Mouse (Mus musculus) midbrain, embryonic 14.5 days (tissue): ENCODE measurements at regions not wholly inside any gene's neighbourhood (a gene's known extent, or its start where the extent isn't known, plus 50 kb on each side); places are given as distances from the start of the nearest gene placed in this dataset.

Experiments
- ATAC-seq: fragments of 200-750 bp; cut with Nextera tagmentation; 2 replicates; pipeline ENCODE4 v1.8.0; 2017; ENCODE audit warnings: moderate number of reproducible peaks, moderate library complexity; ENCODE audit not compliant: low FRiP score, low TSS enrichment
- DNase-seq: peaks from one replicate; pipeline ENCODE4 v3.0.0-alpha.2; 2015
- H3K27ac ChIP-seq: fragments of 300-500 bp; sonication (generic); replicated peaks from 2 replicates; pipeline ENCODE4 v1.5.1; 2014; ENCODE audit warnings: mild to moderate bottlenecking, low read depth, low read length, moderate library complexity
- H3K27me3 ChIP-seq: fragments of 300-500 bp; sonication (generic); 2 replicates; pipeline ENCODE4 v1.6.1; 2014; ENCODE audit warnings: low read length, control low read depth, mixed read lengths; ENCODE audit not compliant: control insufficient read depth, insufficient read depth
- H3K36me3 ChIP-seq: fragments of 300-500 bp; sonication (generic); 2 replicates; pipeline ENCODE4 v1.6.1; 2014; ENCODE audit warnings: low read length, control low read depth; ENCODE audit not compliant: control insufficient read depth, insufficient read depth
- H3K4me1 ChIP-seq: fragments of 300-500 bp; sonication (generic); 2 replicates; pipeline ENCODE4 v1.6.1; 2014; ENCODE audit warnings: mild to moderate bottlenecking, antibody characterized with exemption, low read length, control low read depth; ENCODE audit not compliant: control insufficient read depth, insufficient read depth
- H3K4me2 ChIP-seq: fragments of 300-500 bp; sonication (generic); 2 replicates; pipeline ENCODE4 v1.6.1; 2014; ENCODE audit warnings: mild to moderate bottlenecking, low read length, moderate library complexity
- H3K4me3 ChIP-seq: fragments of 300-500 bp; sonication (generic); replicated peaks from 2 replicates; pipeline ENCODE4 v1.5.1; 2014; ENCODE audit warnings: low read depth, low read length
- H3K9ac ChIP-seq: fragments of 300-500 bp; sonication (generic); replicated peaks from 2 replicates; pipeline ENCODE4 v1.6.1; 2014; ENCODE audit warnings: mild to moderate bottlenecking, low read length, moderate library complexity
- H3K9me3 ChIP-seq: fragments of 300-500 bp; sonication (generic); 2 replicates; pipeline ENCODE4 v1.6.1; 2016; ENCODE audit warnings: low read length, control low read depth, mixed read lengths; ENCODE audit not compliant: control insufficient read depth
- WGBS: fragments of 180-500 bp; shearing (Covaris S2); extraction: QIAGEN DNeasy Blood & Tissue Kit; methylation state at CpG from one replicate; pipeline ENCODE4 v1.1.7; 2014; 5-methylcytosine and 5-hydroxymethylcytosine counted together

GRCm38 (mm10) chr13:101572809-101573590, 195.0 kb downstream of the Pik3r1 start:
- H3K4me3 ChIP-seq = no peak overlapping the region
- H3K4me1 ChIP-seq = peaks cover 5% of the 10 kb centered on the region; the same call in 1 of the 2 replicates
- no peaks in the 10 kb centered on the region for H3K27me3 ChIP-seq
- H3K4me2 ChIP-seq = no peak overlapping the region
- no peak for DNase-seq
- no peaks in the 10 kb centered on the region for H3K9me3 ChIP-seq
- no peak overlapping the region for H3K27ac ChIP-seq
- WGBS = 81% methylated on average over 6 of the region's 6 CpGs
- no peak for ATAC-seq
- H3K36me3 ChIP-seq = no peaks in the 10 kb centered on the region
- no peak overlapping the region for H3K9ac ChIP-seq

GRCm38 (mm10) chr13:101572246-101572645, 195.8 kb downstream of the Pik3r1 start:
- H3K9me3 ChIP-seq = no peaks in the 10 kb centered on the region

GRCm38 (mm10) chr13:101570034-101570433, 198.0 kb downstream of the Pik3r1 start:
- Histone ChIP-seq H3K27me3 (no peaks in the 10 kb centered on the region), H3K9ac (no peak overlapping the region), H3K27ac (no peak overlapping the region), H3K36me3 (no peaks in the 10 kb centered on the region), H3K4me1 (peaks cover 5% of the 10 kb centered on the region; the same call in 1 of the 2 replicates), H3K4me2 (no peak overlapping the region), H3K9me3 (no peaks in the 10 kb centered on the region), H3K4me3 (no peak overlapping the region)
- whole genome bisulfite sequencing = 13% methylated on average over 4 of the region's 4 CpGs
- ATAC-seq = no peak
- no peak for DNase-seq

More at GRCm38 (mm10) chr13:101572246-101572645, 195.8 kb downstream of the Pik3r1 start:
- WGBS = 98% methylated on average over 9 of the region's 9 CpGs
- Histone ChIP-seq H3K4me1 (peaks cover 5% of the 10 kb centered on the region; the same call in 1 of the 2 replicates), H3K4me3 (no peak overlapping the region), H3K9ac (no peak overlapping the region), H3K27ac (no peak overlapping the region), H3K27me3 (no peaks in the 10 kb centered on the region), H3K36me3 (no peaks in the 10 kb centered on the region), H3K4me2 (no peak overlapping the region)
- no peak for DNase-seq
- ATAC-seq = no peak

GRCm38 (mm10) chr13:101568985-101569631, 198.9 kb downstream of the Pik3r1 start:
- DNase-seq = peak; percentile 36

GRCm38 (mm10) chr13:101565323-101565722, 202.7 kb downstream of the Pik3r1 start:
- 81% methylated on average over 1 of the region's 1 CpGs for WGBS
- DNase-seq (no peak), ATAC-seq (no peak)
- H3K27ac ChIP-seq = no peak overlapping the region
- H3K36me3 ChIP-seq = no peaks in the 10 kb centered on the region
- no peak overlapping the region for H3K4me2 ChIP-seq
- no peaks in the 10 kb centered on the region for H3K27me3 ChIP-seq
- H3K9ac ChIP-seq = no peak overlapping the region
- H3K9me3 ChIP-seq = no peaks in the 10 kb centered on the region
- H3K4me1 ChIP-seq = peaks cover 5% of the 10 kb centered on the region; the same call in 1 of the 2 replicates
- H3K4me3 ChIP-seq = no peak overlapping the region

More at GRCm38 (mm10) chr13:101568985-101569631, 198.9 kb downstream of the Pik3r1 start:
- no peak overlapping the region for H3K4me3 ChIP-seq
- H3K27ac ChIP-seq = no peak overlapping the region
- no peaks in the 10 kb centered on the region for H3K27me3 ChIP-seq
- no peaks in the 10 kb centered on the region for H3K9me3 ChIP-seq
- 0 out of 2 replicates have a peak, but pooled peaks have one; percentile 34 for ATAC-seq
- 52% methylated on average over 6 of the region's 6 CpGs for WGBS
- H3K36me3 ChIP-seq = no peaks in the 10 kb centered on the region
- no peak overlapping the region for H3K4me2 ChIP-seq
- H3K4me1 ChIP-seq = peaks cover 5% of the 10 kb centered on the region; the same call in 1 of the 2 replicates
- H3K9ac ChIP-seq = no peak overlapping the region

GRCm38 (mm10) chr13:101555371-101555874, 212.6 kb downstream of the Pik3r1 start:
- H3K36me3 ChIP-seq = no peaks in the 10 kb centered on the region
- WGBS = 89% methylated on average over 3 of the region's 3 CpGs
- no peaks in the 10 kb centered on the region for H3K4me1 ChIP-seq
- no peak for ATAC-seq
- DNase-seq = no peak
- H3K4me3 ChIP-seq = no peak overlapping the region
- H3K9ac ChIP-seq = no peak overlapping the region
- no peaks in the 10 kb centered on the region for H3K9me3 ChIP-seq
- H3K27me3 ChIP-seq = no peaks in the 10 kb centered on the region
- H3K4me2 ChIP-seq = no peak overlapping the region
- H3K27ac ChIP-seq = no peak overlapping the region

GRCm38 (mm10) chr13:101553131-101553549, 214.9 kb downstream of the Pik3r1 start:
- H3K4me3 ChIP-seq = no peak overlapping the region
- H3K4me1 ChIP-seq = no peaks in the 10 kb centered on the region
- ATAC-seq = no peak
- H3K4me2 ChIP-seq = no peak overlapping the region
- 42% methylated on average over 8 of the region's 8 CpGs for WGBS
- no peaks in the 10 kb centered on the region for H3K9me3 ChIP-seq
- no peak overlapping the region for H3K9ac ChIP-seq
- H3K36me3 ChIP-seq = no peaks in the 10 kb centered on the region
- H3K27ac ChIP-seq = no peak overlapping the region
- no peak for DNase-seq
- H3K27me3 ChIP-seq = no peaks in the 10 kb centered on the region

- no peak for ATAC-seq
- Histone ChIP-seq H3K9me3 (no peaks in the 10 kb centered on the region), H3K4me3 (no peak overlapping the region), H3K27ac (no peak overlapping the region), H3K9ac (no peak overlapping the region), H3K4me1 (no peaks in the 10 kb centered on the region), H3K4me2 (no peak overlapping the region), H3K36me3 (no peaks in the 10 kb centered on the region), H3K27me3 (no peaks in the 10 kb centered on the region)
- WGBS = 96% methylated on average over 2 of the region's 2 CpGs
- no peak for DNase-seq
Observed at GRCm38 (mm10) chr13:101552451-101552850, 215.6 kb downstream of the Pik3r1 start.
